15 mouse cellular contexts compared by ENCODE assay signal in the genomic region with DNA sequence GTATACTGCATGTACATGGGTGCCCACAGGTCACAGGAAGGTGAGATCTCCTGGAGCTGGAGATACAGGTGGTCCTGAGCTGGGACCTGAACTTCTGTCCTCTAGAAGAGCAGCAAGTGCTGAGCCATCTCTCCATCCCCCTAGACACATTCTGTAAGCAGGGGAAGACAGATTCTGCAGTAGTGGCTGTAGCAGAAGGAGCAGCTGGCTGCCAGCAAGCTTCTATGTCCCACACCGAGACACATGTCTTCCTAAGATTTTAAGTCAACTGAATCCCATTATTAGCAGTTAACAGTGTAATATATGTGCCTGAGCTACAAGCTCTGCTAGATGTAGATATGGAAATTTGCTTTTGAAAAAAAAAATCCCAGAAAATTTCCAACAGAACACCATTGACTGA.
"Had no signal": no experiment of that assay in that cellular context is flagged by ENCODE, and none has a peak within 500 bp of the region (broad histone marks: within the 10 kb centered on the region; RNA-seq: fewer than 3 reads in every experiment).

No protein-coding gene starts in this region.

- H3K27me3 ChIP-seq: limb, embryonic 13.5 days; neural tube, embryonic 15.5 days had no signal

- H3K9me3 ChIP-seq: limb, embryonic 13.5 days; midbrain, embryonic 10.5 days; neural tube, embryonic 15.5 days had no signal

- DNase-seq: kidney, adult 8-10 months; kidney, postnatal 36 days; left cerebral cortex, postnatal 4 days; lung, embryonic 14.5 days; lung, postnatal 10 days; lung, postnatal 4 days; midbrain, embryonic 14.5 days had no signal

- H3K36me3 ChIP-seq: limb, embryonic 13.5 days; midbrain, embryonic 10.5 days; neural tube, embryonic 15.5 days had no signal

- H3K4me3 ChIP-seq: limb, embryonic 13.5 days; midbrain, embryonic 10.5 days; myocyte; neural tube, embryonic 15.5 days had no signal

- H3K4me2 ChIP-seq: limb, embryonic 13.5 days; lung, embryonic 14.5 days; neural tube, embryonic 15.5 days had no signal

- H3K9ac ChIP-seq: limb, embryonic 13.5 days; liver, embryonic 14.5 days; lung, embryonic 14.5 days; neural tube, embryonic 15.5 days had no signal

- ATAC-seq: intestine, postnatal 0 days had no signal

- H3K27ac ChIP-seq: kidney, postnatal 0 days; limb, embryonic 13.5 days; liver, embryonic 14.5 days; midbrain, embryonic 10.5 days; neural tube, embryonic 15.5 days; stomach, postnatal 0 days had no signal
